Mouse (Mus musculus): ENCODE measurements around the gene Rbm44. TPM values are rescaled to one million over a fixed set of nuclear protein-coding genes. Genes with fewer than 3 reads are reported as not detected.

Rbm44 gene
- total and polyA plus RNA-seq, 2 experiments from 2014 or later: 0.04 to 0.97 TPM

- WGBS: 22% methylated on average over 5 of the region's 5 CpGs
- Histone ChIP-seq H3K9ac (replicated peaks; ENCODE audit: low read depth, low read length) (peak overlapping the region; percentile 62; the same call in 1 of the 2 replicates), H3K9me3 (replicated peaks; ENCODE audit: control insufficient read depth, low read length) (no peaks in the 10 kb centered on the region), H3K4me1 (ENCODE audit: control insufficient read depth, insufficient read depth) (peaks cover 23% of the 10 kb centered on the region; the same call in 1 of the 2 replicates), H3K27me3 (ENCODE audit: control insufficient read depth, insufficient read depth, low read length) (no peaks in the 10 kb centered on the region), H3K27ac (ENCODE audit: low read depth) (0 out of 2 replicates have a peak overlapping the region, but pooled peaks have one; percentile 49), H3K4me3 (ENCODE audit: low read depth, low read length) (no peak overlapping the region), H3K36me3 (replicated peaks; ENCODE audit: control insufficient read depth, insufficient read depth, low read length) (no peaks in the 10 kb centered on the region), H3K4me2 (ENCODE audit: low read depth, low read length) (peak overlapping the region; percentile 82; the same call in 1 of the 2 replicates)
- DNase-seq (ENCODE audit: low spot score): peak; percentile 83
- peak; percentile 67 for ATAC-seq (ENCODE audit: insufficient read depth, low read depth)
- peak; percentile 90 for TF ChIP-seq CTCF (IDR thresholded peaks at IDR 0.05; ENCODE audit: low read depth)
- TF ChIP-seq EP300 (IDR thresholded peaks at IDR 0.05; ENCODE audit: low read depth): no peak
Measured at GRCm38 (mm10) chr1:91179086-91179485, 34.2 kb downstream of the Rbm44 start.

GRCm38 (mm10) chr1:91179533-91180173 lies 34.8 kb downstream of the Rbm44 start, which contains the start of gene Ramp1:
Gene Ramp1 (plus strand): TSS chr1:91179822.
- peak within 1 kb of the TSS; percentile 82 for H3K4me2 ChIP-seq (ENCODE audit: low read depth, low read length)
- H3K9me3 ChIP-seq (replicated peaks; ENCODE audit: control insufficient read depth, low read length): no peaks in the 10 kb centered on the region
- peak within 1 kb of the TSS; percentile 60 for H3K4me3 ChIP-seq (ENCODE audit: low read depth, low read length)
- DNase-seq (ENCODE audit: low spot score) (peak; percentile 36), ATAC-seq (ENCODE audit: insufficient read depth, low read depth) (peak; percentile 54)
- no peak for TF ChIP-seq CTCF (IDR thresholded peaks at IDR 0.05; ENCODE audit: low read depth)
- TF ChIP-seq EP300 (IDR thresholded peaks at IDR 0.05; ENCODE audit: low read depth): no peak
- H3K9ac ChIP-seq (replicated peaks; ENCODE audit: low read depth, low read length): peak within 1 kb of the TSS; percentile 62
- peaks cover 23% of the 10 kb centered on the region; the same call in 1 of the 2 replicates for H3K4me1 ChIP-seq (ENCODE audit: control insufficient read depth, insufficient read depth)
- no peaks in the 10 kb centered on the region for H3K36me3 ChIP-seq (replicated peaks; ENCODE audit: control insufficient read depth, insufficient read depth, low read length)
- H3K27ac ChIP-seq (ENCODE audit: low read depth): peak within 1 kb of the TSS; percentile 49
- 3% methylated on average over 37 of the region's 37 CpGs for WGBS
- no peaks in the 10 kb centered on the region for H3K27me3 ChIP-seq (ENCODE audit: control insufficient read depth, insufficient read depth, low read length)

GRCm38 (mm10) chr1:91180174-91180565 lies 35.3 kb downstream of the Rbm44 start:
- H3K9me3 ChIP-seq (replicated peaks; ENCODE audit: control insufficient read depth, low read length): no peaks in the 10 kb centered on the region
- H3K4me1 ChIP-seq (ENCODE audit: control insufficient read depth, insufficient read depth): peaks cover 23% of the 10 kb centered on the region; the same call in 1 of the 2 replicates
- peak overlapping the region; percentile 60 for H3K4me3 ChIP-seq (ENCODE audit: low read depth, low read length)
- peak overlapping the region; percentile 62 for H3K9ac ChIP-seq (replicated peaks; ENCODE audit: low read depth, low read length)
- 5% methylated on average over 14 of the region's 14 CpGs for WGBS
- peak overlapping the region; percentile 82 for H3K4me2 ChIP-seq (ENCODE audit: low read depth, low read length)
- DNase-seq (ENCODE audit: low spot score): no peak
- no peaks in the 10 kb centered on the region for H3K36me3 ChIP-seq (replicated peaks; ENCODE audit: control insufficient read depth, insufficient read depth, low read length)
- H3K27ac ChIP-seq (ENCODE audit: low read depth): peak overlapping the region; percentile 49
- no peaks in the 10 kb centered on the region for H3K27me3 ChIP-seq (ENCODE audit: control insufficient read depth, insufficient read depth, low read length)
- no peak; the same call in 1 of the 2 replicates for ATAC-seq (ENCODE audit: insufficient read depth, low read depth)
- no peak for TF ChIP-seq EP300 (IDR thresholded peaks at IDR 0.05; ENCODE audit: low read depth)
- TF ChIP-seq CTCF (IDR thresholded peaks at IDR 0.05; ENCODE audit: low read depth): no peak

- DNase-seq (ENCODE audit: low spot score) (peak; percentile 10), ATAC-seq (ENCODE audit: insufficient read depth, low read depth) (no peak)
- TF ChIP-seq EP300 (IDR thresholded peaks at IDR 0.05; ENCODE audit: low read depth): no peak
- TF ChIP-seq CTCF (IDR thresholded peaks at IDR 0.05; ENCODE audit: low read depth): no peak
- 54% methylated on average over 6 of the region's 6 CpGs for WGBS
- H3K4me1 ChIP-seq (ENCODE audit: control insufficient read depth, insufficient read depth): peaks cover 23% of the 10 kb centered on the region; the same call in 1 of the 2 replicates
- H3K4me3 ChIP-seq (ENCODE audit: low read depth, low read length): peak overlapping the region; percentile 60
- H3K27ac ChIP-seq (ENCODE audit: low read depth): peak overlapping the region; percentile 49; the same call in 1 of the 2 replicates
- H3K9ac ChIP-seq (replicated peaks; ENCODE audit: low read depth, low read length): peak overlapping the region; percentile 62
- H3K9me3 ChIP-seq (replicated peaks; ENCODE audit: control insufficient read depth, low read length): no peaks in the 10 kb centered on the region
- H3K4me2 ChIP-seq (ENCODE audit: low read depth, low read length): peak overlapping the region; percentile 82
- H3K27me3 ChIP-seq (ENCODE audit: control insufficient read depth, insufficient read depth, low read length): no peaks in the 10 kb centered on the region
- no peaks in the 10 kb centered on the region for H3K36me3 ChIP-seq (replicated peaks; ENCODE audit: control insufficient read depth, insufficient read depth, low read length)
Measured at GRCm38 (mm10) chr1:91180723-91181122, 35.8 kb downstream of the Rbm44 start.

GRCm38 (mm10) chr1:91181261-91181660 lies 36.4 kb downstream of the Rbm44 start:
- Histone ChIP-seq H3K9me3 (replicated peaks; ENCODE audit: control insufficient read depth, low read length) (no peaks in the 10 kb centered on the region), H3K9ac (replicated peaks; ENCODE audit: low read depth, low read length) (no peak overlapping the region), H3K4me2 (ENCODE audit: low read depth, low read length) (peak overlapping the region; percentile 82), H3K36me3 (replicated peaks; ENCODE audit: control insufficient read depth, insufficient read depth, low read length) (no peaks in the 10 kb centered on the region), H3K4me1 (ENCODE audit: control insufficient read depth, insufficient read depth) (peaks cover 23% of the 10 kb centered on the region; the same call in 1 of the 2 replicates), H3K27ac (ENCODE audit: low read depth) (no peak overlapping the region), H3K4me3 (ENCODE audit: low read depth, low read length) (peak overlapping the region; percentile 60; the same call in 1 of the 2 replicates), H3K27me3 (ENCODE audit: control insufficient read depth, insufficient read depth, low read length) (no peaks in the 10 kb centered on the region)
- DNase-seq (ENCODE audit: low spot score) (peak; percentile 5), ATAC-seq (ENCODE audit: insufficient read depth, low read depth) (no peak)
- WGBS: 61% methylated on average over 5 of the region's 5 CpGs
- no peak for TF ChIP-seq CTCF (IDR thresholded peaks at IDR 0.05; ENCODE audit: low read depth)
- TF ChIP-seq EP300 (IDR thresholded peaks at IDR 0.05; ENCODE audit: low read depth): no peak
